Mouse (Mus musculus) neural tube, embryonic 11.5 days (tissue): ENCODE data around the gene Smco2. TPM values are rescaled to one million over a fixed set of nuclear protein-coding genes. Genes with fewer than 3 reads are reported as not detected.
"Not testable (repeated sequence)": the region's sequence is repeated elsewhere in the genome, so short reads cannot be mapped to it uniquely, and the experiment has no call there.

Source experiments
- ATAC-seq: fragments of 200-750 bp; cut with Nextera tagmentation; 2 replicates; pipeline ENCODE4 v1.8.0; 2017; ENCODE audit warnings: moderate number of reproducible peaks, mild to moderate bottlenecking, moderate TSS enrichment, moderate library complexity; ENCODE audit not compliant: insufficient read depth, low FRiP score, low TSS enrichment
- DNase-seq: peaks from one replicate; pipeline ENCODE4 v3.0.0-alpha.2; 2015; ENCODE audit warnings: low spot score
- H3K27ac ChIP-seq: fragments of 300-500 bp; sonication (generic); 2 replicates; pipeline ENCODE4 v1.5.1; 2014; ENCODE audit warnings: low read depth, mild to moderate bottlenecking, low read length
- H3K27me3 ChIP-seq: fragments of 300-500 bp; sonication (generic); 2 replicates; pipeline ENCODE4 v1.6.1; 2014; ENCODE audit warnings: mild to moderate bottlenecking, low read length, mixed read lengths; ENCODE audit not compliant: control insufficient read depth, insufficient read depth
- H3K36me3 ChIP-seq: fragments of 300-500 bp; sonication (generic); 2 replicates; pipeline ENCODE4 v1.6.1; 2014; ENCODE audit warnings: mild to moderate bottlenecking, low read length, moderate library complexity, mixed read lengths; ENCODE audit not compliant: control insufficient read depth, insufficient read depth
- H3K4me1 ChIP-seq: fragments of 300-500 bp; sonication (generic); 2 replicates; pipeline ENCODE4 v1.6.1; 2014; ENCODE audit warnings: low read length, mixed read lengths; ENCODE audit not compliant: control insufficient read depth, insufficient read depth
- H3K4me2 ChIP-seq: fragments of 300-500 bp; sonication (generic); 2 replicates; pipeline ENCODE4 v1.6.1; 2014; ENCODE audit warnings: low read depth, mild to moderate bottlenecking, moderate library complexity
- H3K4me3 ChIP-seq: fragments of 300-500 bp; sonication (generic); 2 replicates; pipeline ENCODE4 v1.5.1; 2014; ENCODE audit warnings: low read depth, low read length
- H3K9ac ChIP-seq: fragments of 300-500 bp; sonication (generic); 2 replicates; pipeline ENCODE4 v1.6.1; 2014; ENCODE audit warnings: mild to moderate bottlenecking, low read length
- H3K9me3 ChIP-seq: fragments of 300-500 bp; sonication (generic); 2 replicates; pipeline ENCODE4 v1.6.1; 2016; ENCODE audit warnings: low read length; ENCODE audit not compliant: control insufficient read depth
- WGBS: fragments of 180-500 bp; shearing (Covaris S2); extraction: QIAGEN DNeasy Blood & Tissue Kit; methylation state at CpG from one replicate; pipeline ENCODE4 v1.1.7; 2014; 5-methylcytosine and 5-hydroxymethylcytosine counted together
- polyA plus RNA-seq: library from polyadenylated mRNA; unstranded; fragments of >200 nt; fragmentation: Nextera tagmentation; extraction: Ambion mirVana; gene quantifications from 2 replicates; pipeline ENCODE4 v1.2.1, GENCODE M21; 2014

Gene Smco2
- polyA plus RNA-seq, 1 experiment from 2014 or later = not detected

DNA sequence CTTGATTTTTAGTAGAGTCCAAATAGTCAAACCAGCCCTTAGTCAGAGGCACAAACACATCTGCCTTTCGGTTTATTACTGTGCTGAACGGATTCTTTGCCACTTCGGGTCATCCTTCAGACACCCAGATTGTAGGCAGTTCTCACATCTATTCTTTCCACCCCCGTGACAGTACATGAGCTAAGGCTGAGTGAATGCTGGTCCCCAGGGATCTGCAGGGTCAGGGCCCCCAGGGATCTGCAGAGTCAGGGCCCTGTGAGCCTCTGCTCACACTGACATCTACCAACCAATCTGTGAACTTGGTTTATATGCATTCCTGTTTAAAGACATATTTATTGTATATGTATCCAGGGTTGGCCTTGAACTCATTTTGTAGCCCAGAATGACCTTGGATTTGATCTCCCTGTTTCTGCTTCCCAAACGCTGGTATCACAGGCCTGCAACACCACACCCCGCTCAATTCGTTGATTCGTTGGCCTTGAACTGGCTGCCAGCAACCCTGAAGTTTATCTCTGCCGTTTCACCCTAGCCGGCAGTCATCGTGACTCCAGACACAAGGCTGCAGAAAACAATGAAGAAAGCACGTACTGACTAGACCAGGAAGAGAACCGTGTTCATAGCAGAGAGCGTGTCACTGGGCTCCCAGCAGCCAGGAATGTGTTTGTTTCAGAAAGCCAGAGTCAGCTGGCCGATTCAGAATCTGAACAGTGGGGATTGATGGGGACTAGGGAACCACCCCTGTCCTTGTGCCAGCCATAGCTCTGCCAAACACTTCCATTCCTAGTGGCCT, 3.7 kb upstream of the Smco2 start:
- ATAC-seq (no peak), DNase-seq (no peak)
- Histone ChIP-seq H3K4me1 (no peaks in the 10 kb centered on the region), H3K36me3 (no peaks in the 10 kb centered on the region), H3K27me3 (no peaks in the 10 kb centered on the region), H3K4me2 (no peak overlapping the region), H3K4me3 (no peak overlapping the region), H3K27ac (no peak overlapping the region), H3K9me3 (no peaks in the 10 kb centered on the region), H3K9ac (no peak overlapping the region)
- WGBS = 79% methylated on average over 15 of the region's 15 CpGs

DNA sequence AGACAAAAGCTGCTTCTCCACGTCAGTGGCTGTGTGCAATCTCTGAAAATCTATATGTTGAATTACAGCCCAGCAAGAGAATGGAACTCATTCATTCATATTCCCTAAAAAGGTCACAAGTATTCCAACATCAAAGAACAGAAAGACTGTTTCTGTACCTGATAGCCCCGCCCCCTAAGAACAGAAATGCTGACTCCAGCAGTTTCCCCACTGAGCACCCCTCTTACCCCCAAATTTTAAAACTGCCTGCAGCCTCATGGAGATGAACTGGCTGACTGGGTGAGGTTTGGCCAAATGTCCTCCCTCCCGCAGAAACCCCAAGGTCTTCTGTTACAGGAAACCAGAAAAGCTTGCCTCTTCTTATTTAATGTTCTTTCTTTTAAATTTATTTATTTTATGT, 2.5 kb upstream of the Smco2 start:
- H3K27me3 ChIP-seq = no peaks in the 10 kb centered on the region

GRCm38 (mm10) chr6:146848281-146848680, 1.6 kb upstream of the Smco2 start:
- Histone ChIP-seq H3K4me2 (no peak overlapping the region), H3K27me3 (no peaks in the 10 kb centered on the region), H3K36me3 (no peaks in the 10 kb centered on the region), H3K4me3 (no peak overlapping the region), H3K9me3 (no peaks in the 10 kb centered on the region), H3K9ac (no peak overlapping the region), H3K4me1 (no peaks in the 10 kb centered on the region), H3K27ac (no peak overlapping the region)
- ATAC-seq (no peak), DNase-seq (no peak)
- 88% methylated on average over 3 of the region's 3 CpGs for WGBS

More for the DNA sequence above, 2.5 kb upstream of the Smco2 start:
- no peak for ATAC-seq
- 79% methylated on average over 3 of the region's 3 CpGs for whole genome bisulfite sequencing
- H3K4me3 ChIP-seq = no peak overlapping the region
- H3K4me1 ChIP-seq = no peaks in the 10 kb centered on the region
- DNase-seq = no peak
- no peak overlapping the region for H3K27ac ChIP-seq
- H3K9me3 ChIP-seq = no peaks in the 10 kb centered on the region
- H3K36me3 ChIP-seq = no peaks in the 10 kb centered on the region
- H3K9ac ChIP-seq = no peak overlapping the region
- H3K4me2 ChIP-seq = no peak overlapping the region

- WGBS = 87% methylated on average over 3 of the region's 3 CpGs
- Histone ChIP-seq H3K9ac (no peak overlapping the region), H3K27me3 (no peaks in the 10 kb centered on the region), H3K9me3 (no peaks in the 10 kb centered on the region), H3K27ac (no peak overlapping the region), H3K4me3 (no peak overlapping the region), H3K4me1 (no peaks in the 10 kb centered on the region), H3K4me2 (no peak overlapping the region), H3K36me3 (no peaks in the 10 kb centered on the region)
- no peak for ATAC-seq
- no peak for DNase-seq
Measured at GRCm38 (mm10) chr6:146851916-146852315, 2.0 kb downstream of the Smco2 start.

GRCm38 (mm10) chr6:146852739-146853138, 2.8 kb downstream of the Smco2 start:
- H3K27me3 ChIP-seq = no peaks in the 10 kb centered on the region
- H3K4me2 ChIP-seq = no peak overlapping the region
- no peak for DNase-seq
- no peak overlapping the region for H3K4me3 ChIP-seq
- H3K4me1 ChIP-seq = no peaks in the 10 kb centered on the region
- no peaks in the 10 kb centered on the region for H3K36me3 ChIP-seq
- no peak for ATAC-seq
- H3K9ac ChIP-seq = no peak overlapping the region
- WGBS = 91% methylated on average over 4 of the region's 4 CpGs
- no peaks in the 10 kb centered on the region for H3K9me3 ChIP-seq
- H3K27ac ChIP-seq = no peak overlapping the region

DNA sequence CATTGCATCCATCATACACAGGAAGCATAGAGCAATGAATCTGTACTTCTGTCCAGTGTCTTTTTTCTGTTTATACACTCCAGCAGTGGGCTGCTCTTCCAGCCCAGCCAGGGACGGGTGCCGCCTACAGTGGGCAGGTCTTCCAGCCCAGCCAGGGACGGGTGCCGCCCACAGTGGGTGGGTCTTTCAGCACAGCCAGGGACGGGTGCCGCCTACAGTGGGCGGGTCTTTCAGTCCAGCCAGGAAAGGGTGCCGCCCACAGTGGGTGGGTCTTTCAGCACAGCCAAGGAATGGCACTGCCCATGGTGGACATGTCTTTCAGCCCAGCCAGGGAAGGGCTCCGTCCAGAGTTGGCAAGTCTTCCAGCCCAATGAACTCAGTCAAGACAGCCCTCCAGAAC, 5.3 kb downstream of the Smco2 start:
- no peak for DNase-seq
- Histone ChIP-seq H3K27ac (no peak overlapping the region), H3K27me3 (no peaks in the 10 kb centered on the region), H3K9ac (no peak overlapping the region), H3K4me2 (no peak overlapping the region), H3K9me3 (no peaks in the 10 kb centered on the region), H3K4me1 (no peaks in the 10 kb centered on the region), H3K4me3 (no peak overlapping the region), H3K36me3 (no peaks in the 10 kb centered on the region)
- 96% methylated on average over 9 of the region's 9 CpGs for WGBS
- ATAC-seq = no peak

GRCm38 (mm10) chr6:146857386-146857785, 7.5 kb downstream of the Smco2 start:
- Histone ChIP-seq H3K4me2 (no peak overlapping the region), H3K9me3 (no peaks in the 10 kb centered on the region), H3K36me3 (no peaks in the 10 kb centered on the region), H3K27me3 (no peaks in the 10 kb centered on the region), H3K4me3 (no peak overlapping the region), H3K9ac (no peak overlapping the region), H3K4me1 (no peaks in the 10 kb centered on the region), H3K27ac (no peak overlapping the region)
- ATAC-seq (no peak), DNase-seq (no peak)
- 99% methylated on average over 2 of the region's 2 CpGs for WGBS

DNA sequence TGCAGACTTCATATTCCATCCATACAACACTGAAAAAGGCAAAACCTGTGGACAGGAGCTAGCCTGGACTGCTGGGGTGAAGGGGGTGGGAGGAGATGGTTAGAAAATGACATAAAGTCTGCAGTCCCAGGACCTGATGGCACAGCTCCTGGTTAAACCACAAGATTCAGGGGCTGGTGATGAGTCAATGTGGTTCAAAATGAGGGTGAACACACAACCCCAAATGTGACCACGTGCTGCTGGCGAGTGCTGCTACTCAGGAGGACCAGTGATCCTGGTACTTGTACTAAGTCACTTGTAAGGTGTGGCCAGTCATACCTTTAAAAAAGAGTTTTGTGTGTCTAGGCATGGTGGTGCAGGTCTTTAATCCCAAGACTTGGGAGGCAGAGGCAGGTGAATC, 13.2 kb downstream of the Smco2 start:
- H3K27ac ChIP-seq = no peak overlapping the region
- ATAC-seq (no peak), DNase-seq (no peak)
- H3K27me3 ChIP-seq = no peaks in the 10 kb centered on the region
- no peaks in the 10 kb centered on the region for H3K4me1 ChIP-seq
- no peak overlapping the region for H3K4me2 ChIP-seq
- no peak overlapping the region for H3K4me3 ChIP-seq
- H3K36me3 ChIP-seq = no peaks in the 10 kb centered on the region
- WGBS = 89% methylated on average over 2 of the region's 2 CpGs
- no peak overlapping the region for H3K9ac ChIP-seq
- H3K9me3 ChIP-seq = no peaks in the 10 kb centered on the region

- ATAC-seq, DNase-seq, H3K4me2 ChIP-seq, H3K27ac ChIP-seq, H3K27me3 ChIP-seq, H3K4me1 ChIP-seq, H3K4me3 ChIP-seq, H3K9ac ChIP-seq, H3K36me3 ChIP-seq, H3K9me3 ChIP-seq: not testable (repeated sequence)
- WGBS = 96% methylated on average over 5 of the region's 5 CpGs
Measured at GRCm38 (mm10) chr6:146864370-146864769, 14.5 kb downstream of the Smco2 start.
